Mouse (Mus musculus) hindbrain, embryonic 12.5 days (tissue): Measurements from ENCODE around the gene Plekhg4. TPM values are rescaled to one million over a fixed set of nuclear protein-coding genes. Genes with fewer than 3 reads are reported as not detected.

Experiments used
- ATAC-seq: fragments of 200-750 bp; cut with Nextera tagmentation; 2 replicates; pipeline ENCODE4 v1.8.0; 2017; ENCODE audit warnings: moderate TSS enrichment; ENCODE audit not compliant: low FRiP score
- H3K27ac ChIP-seq: fragments of 300-500 bp; sonication (generic); 2 replicates; pipeline ENCODE4 v1.5.1; 2016; ENCODE audit warnings: mild to moderate bottlenecking
- H3K27me3 ChIP-seq: fragments of 300-500 bp; sonication (generic); 2 replicates; pipeline ENCODE4 v1.6.1; 2016; ENCODE audit warnings: mild to moderate bottlenecking
- H3K36me3 ChIP-seq: fragments of 300-500 bp; sonication (generic); 2 replicates; pipeline ENCODE4 v1.6.1; 2016; ENCODE audit warnings: mild to moderate bottlenecking
- H3K4me1 ChIP-seq: fragments of 300-500 bp; sonication (generic); 2 replicates; pipeline ENCODE4 v1.6.1; 2016
- H3K4me2 ChIP-seq: fragments of 300-500 bp; sonication (generic); replicated peaks from 2 replicates; pipeline ENCODE4 v1.6.1; 2016; ENCODE audit warnings: mild to moderate bottlenecking
- H3K4me3 ChIP-seq: fragments of 300-500 bp; sonication (generic); 2 replicates; pipeline ENCODE4 v1.5.1; 2016; ENCODE audit warnings: mild to moderate bottlenecking
- H3K9ac ChIP-seq: fragments of 300-500 bp; sonication (generic); 2 replicates; pipeline ENCODE4 v1.6.1; 2016; ENCODE audit warnings: mild to moderate bottlenecking, moderate library complexity
- H3K9me3 ChIP-seq: fragments of 300-500 bp; sonication (generic); replicated peaks from 2 replicates; pipeline ENCODE4 v1.6.1; 2016; ENCODE audit warnings: mild to moderate bottlenecking
- WGBS: fragments of 180-500 bp; shearing (Covaris S2); methylation state at CpG from one replicate; pipeline ENCODE4 v1.1.7; 2016; 5-methylcytosine and 5-hydroxymethylcytosine counted together
- polyA plus RNA-seq: library from polyadenylated mRNA; unstranded; fragments of >200 nt; fragmentation: Nextera tagmentation; extraction: Ambion mirVana; gene quantifications from 2 replicates; pipeline ENCODE4 v1.2.1, GENCODE M21; 2016

Gene Plekhg4
- polyA plus RNA-seq = 0.59 and 0.93 TPM in 2 replicates

- peaks cover 5% of the 10 kb centered on the region; the same call in 1 of the 2 replicates for H3K9me3 ChIP-seq
- H3K9ac ChIP-seq = no peak within 1 kb of the TSS
- H3K27ac ChIP-seq = no peak within 1 kb of the TSS
- H3K4me2 ChIP-seq = peak within 1 kb of the TSS; percentile 45; the same call in 1 of the 2 replicates
- H3K4me1 ChIP-seq = peaks cover 12% of the 10 kb centered on the region; the same call in 1 of the 2 replicates
- H3K4me3 ChIP-seq = no peak within 1 kb of the TSS
- peaks cover 6% of the 10 kb centered on the region; the same call in 1 of the 2 replicates for H3K36me3 ChIP-seq
- no peaks in the 10 kb centered on the region for H3K27me3 ChIP-seq
- WGBS = 65% methylated on average over 2 of the region's 2 CpGs
- no peak for ATAC-seq
Measured at GRCm38 (mm10) chr8:105373032-105373431, at the start of gene Plekhg4. Gene Plekhg4, plus strand, starts transcription at chr8:105373274.

GRCm38 (mm10) chr8:105325641-105326093 is 47.4 kb upstream of the Plekhg4 start:
- WGBS = under 1% methylated on average over 12 of the region's 12 CpGs
- peak overlapping the region; percentile 84 for H3K4me2 ChIP-seq

GRCm38 (mm10) chr8:105326141-105326672 is 46.9 kb upstream of the Plekhg4 start, which contains the start of the genes Lrrc29 and Tmem208:
Gene Lrrc29, minus strand, starts transcription at chr8:105326278.
Gene Tmem208, plus strand, starts transcription at chr8:105326354.
- peak; percentile 94 for ATAC-seq
- WGBS = 1% methylated on average over 36 of the region's 36 CpGs
- Histone ChIP-seq H3K36me3 (peaks cover 42% of the 10 kb centered on the region), H3K9me3 (no peaks in the 10 kb centered on the region), H3K4me3 (peak within 1 kb of the TSS; percentile 81), H3K4me1 (peaks cover 22% of the 10 kb centered on the region), H3K9ac (peak within 1 kb of the TSS; percentile 81), H3K4me2 (peak within 1 kb of the TSS; percentile 84), H3K27me3 (no peaks in the 10 kb centered on the region), H3K27ac (peak within 1 kb of the TSS; percentile 79)

More at GRCm38 (mm10) chr8:105325641-105326093, 47.4 kb upstream of the Plekhg4 start:
- peaks cover 37% of the 10 kb centered on the region for H3K36me3 ChIP-seq
- no peaks in the 10 kb centered on the region for H3K9me3 ChIP-seq
- H3K4me3 ChIP-seq = peak overlapping the region; percentile 81
- peak overlapping the region; percentile 79 for H3K27ac ChIP-seq
- peak overlapping the region; percentile 81 for H3K9ac ChIP-seq
- H3K4me1 ChIP-seq = peaks cover 22% of the 10 kb centered on the region
- no peaks in the 10 kb centered on the region for H3K27me3 ChIP-seq
- peak; percentile 73 for ATAC-seq

GRCm38 (mm10) chr8:105326968-105327367 is 46.1 kb upstream of the Plekhg4 start:
- no peak for ATAC-seq
- H3K27ac ChIP-seq = 0 out of 2 replicates have a peak overlapping the region, but pooled peaks have one; percentile 79
- peaks cover 22% of the 10 kb centered on the region for H3K4me1 ChIP-seq

GRCm38 (mm10) chr8:105330325-105330724 is 42.7 kb upstream of the Plekhg4 start:
- peaks cover 12% of the 10 kb centered on the region for H3K4me1 ChIP-seq
- no peak overlapping the region for H3K4me3 ChIP-seq
- H3K27me3 ChIP-seq = no peaks in the 10 kb centered on the region
- H3K27ac ChIP-seq = no peak overlapping the region
- peaks cover 57% of the 10 kb centered on the region for H3K36me3 ChIP-seq
- 94% methylated on average over 12 of the region's 12 CpGs for WGBS
- H3K4me2 ChIP-seq = no peak overlapping the region
- no peak for ATAC-seq
- no peak overlapping the region for H3K9ac ChIP-seq
- no peaks in the 10 kb centered on the region for H3K9me3 ChIP-seq

More at GRCm38 (mm10) chr8:105326968-105327367, 46.1 kb upstream of the Plekhg4 start:
- H3K27me3 ChIP-seq = no peaks in the 10 kb centered on the region
- peak overlapping the region; percentile 81 for H3K4me3 ChIP-seq
- WGBS = 52% methylated on average over 6 of the region's 6 CpGs
- H3K9ac ChIP-seq = peak overlapping the region; percentile 81
- no peaks in the 10 kb centered on the region for H3K9me3 ChIP-seq
- peaks cover 50% of the 10 kb centered on the region for H3K36me3 ChIP-seq
- H3K4me2 ChIP-seq = peak overlapping the region; percentile 84

- Histone ChIP-seq H3K27me3 (no peaks in the 10 kb centered on the region), H3K4me1 (peaks cover 8% of the 10 kb centered on the region), H3K4me3 (no peak overlapping the region), H3K36me3 (peaks cover 69% of the 10 kb centered on the region), H3K9ac (no peak overlapping the region), H3K4me2 (no peak overlapping the region), H3K9me3 (no peaks in the 10 kb centered on the region), H3K27ac (no peak overlapping the region)
- no peak for ATAC-seq
- 95% methylated on average over 22 of the region's 22 CpGs for WGBS
Measured at GRCm38 (mm10) chr8:105331469-105331868, 41.6 kb upstream of the Plekhg4 start.

- Histone ChIP-seq H3K4me1 (peaks cover 6% of the 10 kb centered on the region), H3K9me3 (no peaks in the 10 kb centered on the region), H3K4me2 (no peak overlapping the region), H3K9ac (no peak overlapping the region), H3K36me3 (peaks cover 72% of the 10 kb centered on the region), H3K27me3 (no peaks in the 10 kb centered on the region), H3K4me3 (no peak overlapping the region), H3K27ac (no peak overlapping the region)
- ATAC-seq = no peak
- 94% methylated on average over 9 of the region's 9 CpGs for WGBS
Measured at GRCm38 (mm10) chr8:105331931-105332330, 41.1 kb upstream of the Plekhg4 start.

GRCm38 (mm10) chr8:105332523-105332922 is 40.6 kb upstream of the Plekhg4 start:
- H3K36me3 ChIP-seq = peaks cover 74% of the 10 kb centered on the region
- H3K9ac ChIP-seq = no peak overlapping the region
- no peak overlapping the region for H3K4me2 ChIP-seq
- 82% methylated on average over 2 of the region's 2 CpGs for WGBS
- no peak overlapping the region for H3K4me3 ChIP-seq
- H3K27me3 ChIP-seq = no peaks in the 10 kb centered on the region
- no peak overlapping the region for H3K27ac ChIP-seq
- H3K4me1 ChIP-seq = peaks cover under 1% of the 10 kb centered on the region
- ATAC-seq = no peak
- H3K9me3 ChIP-seq = no peaks in the 10 kb centered on the region

GRCm38 (mm10) chr8:105336373-105337130 is 36.5 kb upstream of the Plekhg4 start:
- H3K9me3 ChIP-seq = no peaks in the 10 kb centered on the region
- 58% methylated on average over 32 of the region's 32 CpGs for WGBS
- no peak overlapping the region for H3K4me2 ChIP-seq
- H3K36me3 ChIP-seq = peaks cover 37% of the 10 kb centered on the region
- H3K27me3 ChIP-seq = no peaks in the 10 kb centered on the region
- H3K4me3 ChIP-seq = no peak overlapping the region
- H3K4me1 ChIP-seq = 0 out of 2 replicates have a peak, but pooled peaks cover 5% of the 10 kb centered on the region
- no peak overlapping the region for H3K27ac ChIP-seq
- ATAC-seq = peak; percentile 29; the same call in 1 of the 2 replicates
- no peak overlapping the region for H3K9ac ChIP-seq

- 0 out of 2 replicates have a peak, but pooled peaks cover 5% of the 10 kb centered on the region for H3K4me1 ChIP-seq
- no peak overlapping the region for H3K9ac ChIP-seq
- ATAC-seq = no peak
- H3K9me3 ChIP-seq = no peaks in the 10 kb centered on the region
- no peak overlapping the region for H3K4me3 ChIP-seq
- H3K36me3 ChIP-seq = peaks cover 25% of the 10 kb centered on the region
- no peak overlapping the region for H3K27ac ChIP-seq
- H3K27me3 ChIP-seq = no peaks in the 10 kb centered on the region
- WGBS = 71% methylated on average over 4 of the region's 4 CpGs
- H3K4me2 ChIP-seq = no peak overlapping the region
Measured at GRCm38 (mm10) chr8:105338992-105339391, 34.1 kb upstream of the Plekhg4 start.

GRCm38 (mm10) chr8:105339886-105340635 is 33.0 kb upstream of the Plekhg4 start:
- ATAC-seq = no peak
- H3K27me3 ChIP-seq = no peaks in the 10 kb centered on the region
- no peak overlapping the region for H3K4me2 ChIP-seq
- H3K4me3 ChIP-seq = no peak overlapping the region
- no peak overlapping the region for H3K27ac ChIP-seq
- no peaks in the 10 kb centered on the region for H3K9me3 ChIP-seq
- no peak overlapping the region for H3K9ac ChIP-seq
- 0 out of 2 replicates have a peak, but pooled peaks cover 5% of the 10 kb centered on the region for H3K4me1 ChIP-seq
- H3K36me3 ChIP-seq = peaks cover 17% of the 10 kb centered on the region; the same call in 1 of the 2 replicates
- WGBS = 80% methylated on average over 6 of the region's 6 CpGs
